Mouse (Mus musculus) MEL-GATA-1-ER (cell line): ENCODE data around the gene Olfr1424.
"Not testable (repeated sequence)": the region's sequence is repeated elsewhere in the genome, so short reads cannot be mapped to it uniquely, and the experiment has no call there.

Source experiments
- DNase-seq: peaks from one replicate; pipeline ENCODE4 v3.0.0-alpha.2; 2012; ENCODE audit warnings: low read depth; ENCODE audit errors: extremely low read depth

The Olfr1424 gene

GRCm38 (mm10) chr19:12062582-12062981 lies at the start of gene Olfr1424:
Gene Olfr1424, minus strand, starts transcription at chr19:12062682.
- not testable (repeated sequence) for DNase-seq

DNA sequence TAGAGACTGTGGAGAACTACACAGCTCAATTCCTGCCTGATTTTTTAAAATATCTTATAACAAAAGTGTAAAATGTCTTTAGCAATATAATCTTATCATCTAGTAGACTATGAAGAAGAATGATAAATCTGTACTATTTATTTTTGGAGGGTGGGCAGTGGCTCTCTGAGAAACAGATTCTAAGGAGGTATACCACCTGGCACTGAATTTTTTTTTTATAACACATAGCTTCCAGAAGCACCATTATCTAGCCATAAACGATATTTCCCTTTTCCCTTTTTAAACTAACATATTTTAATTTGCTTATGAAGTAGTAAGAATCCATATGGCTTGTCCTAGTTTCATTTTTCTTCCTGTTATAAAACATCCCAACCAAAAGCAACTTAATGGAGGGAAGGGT lies 42.1 kb upstream of the Olfr1424 start:
- no peak for DNase-seq

GRCm38 (mm10) chr19:12103234-12103633 lies 40.8 kb upstream of the Olfr1424 start, which contains the start of gene Olfr1427:
Gene Olfr1427, minus strand, starts transcription at chr19:12103334.
- no peak for DNase-seq

- no peak for DNase-seq
Observed at GRCm38 (mm10) chr19:12091913-12092312, 29.4 kb upstream of the Olfr1424 start, which contains the start of gene Olfr1426. Gene Olfr1426, minus strand, starts transcription at chr19:12092013.

DNA sequence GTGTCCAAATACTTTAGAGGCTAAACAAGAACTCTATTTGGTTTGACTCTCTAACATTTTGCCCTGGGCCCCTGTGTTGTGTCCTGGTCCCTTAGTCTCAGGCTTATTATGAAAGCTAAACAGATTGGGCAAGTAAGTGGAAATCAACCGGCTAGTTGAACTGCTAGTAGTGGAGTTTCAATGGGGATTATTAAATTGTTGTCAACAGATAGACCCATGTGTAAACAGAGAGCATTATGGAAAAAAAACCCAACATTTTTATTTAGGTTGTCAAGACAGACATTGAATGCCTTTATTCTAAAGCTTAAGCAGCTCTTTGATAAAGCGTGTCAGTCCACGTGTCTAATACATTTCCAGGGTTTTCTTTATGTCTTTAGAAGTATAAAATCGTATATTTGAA lies 15.1 kb upstream of the Olfr1424 start, which contains the start of gene Olfr1425:
Gene Olfr1425, minus strand, starts transcription at position 101 of the 400 bp plus-strand sequence.
- not testable (repeated sequence) for DNase-seq

DNA sequence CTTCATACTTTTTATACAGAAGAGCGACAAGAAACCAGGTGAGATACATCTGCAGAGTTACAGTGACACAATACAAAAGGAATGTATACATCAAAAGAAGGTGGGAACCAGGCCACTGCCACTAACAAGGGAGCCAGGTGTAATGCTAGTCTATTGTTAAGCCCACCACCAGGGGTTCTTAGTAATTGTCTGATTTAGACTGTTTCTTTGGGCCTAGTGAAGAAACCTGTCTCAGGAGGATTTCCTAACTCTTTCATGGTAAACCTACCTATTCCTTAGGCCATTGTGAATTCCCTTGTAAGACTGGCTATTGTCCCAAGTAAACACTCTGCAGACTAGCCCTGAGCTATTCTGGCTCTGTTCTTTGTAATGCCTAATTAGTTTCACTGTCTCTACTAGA lies 7.1 kb upstream of the Olfr1424 start:
- DNase-seq: not testable (repeated sequence)

DNA sequence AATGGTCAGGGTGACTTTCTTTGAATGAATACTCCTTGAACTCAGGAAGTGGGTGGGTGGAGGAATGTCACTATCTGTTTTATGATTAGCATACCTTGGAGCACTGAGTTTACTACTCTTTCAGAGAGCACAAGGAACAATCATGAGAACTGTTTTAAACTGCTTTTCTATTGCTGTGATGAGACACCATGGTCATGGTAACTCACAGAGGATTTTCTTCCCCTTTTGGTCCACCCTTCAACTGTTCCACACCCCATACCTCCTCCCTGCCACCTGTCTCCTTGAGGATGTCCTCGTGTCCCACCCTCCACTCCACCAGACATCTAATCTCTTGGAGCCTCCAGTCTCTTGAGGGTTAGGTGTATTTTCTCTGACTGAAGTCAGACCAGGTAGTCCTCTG lies 5.3 kb upstream of the Olfr1424 start:
- DNase-seq: not testable (repeated sequence)

GRCm38 (mm10) chr19:12043163-12043562 lies 19.3 kb downstream of the Olfr1424 start:
- DNase-seq: no peak

GRCm38 (mm10) chr19:12041217-12041616 lies 21.3 kb downstream of the Olfr1424 start, which contains the start of gene Olfr1423:
Gene Olfr1423, minus strand, starts transcription at chr19:12041317.
- no peak for DNase-seq

- no peak for DNase-seq
Observed at GRCm38 (mm10) chr19:12037727-12038126, 24.8 kb downstream of the Olfr1424 start.

GRCm38 (mm10) chr19:12026606-12027005 lies 35.9 kb downstream of the Olfr1424 start:
- no peak for DNase-seq

DNA sequence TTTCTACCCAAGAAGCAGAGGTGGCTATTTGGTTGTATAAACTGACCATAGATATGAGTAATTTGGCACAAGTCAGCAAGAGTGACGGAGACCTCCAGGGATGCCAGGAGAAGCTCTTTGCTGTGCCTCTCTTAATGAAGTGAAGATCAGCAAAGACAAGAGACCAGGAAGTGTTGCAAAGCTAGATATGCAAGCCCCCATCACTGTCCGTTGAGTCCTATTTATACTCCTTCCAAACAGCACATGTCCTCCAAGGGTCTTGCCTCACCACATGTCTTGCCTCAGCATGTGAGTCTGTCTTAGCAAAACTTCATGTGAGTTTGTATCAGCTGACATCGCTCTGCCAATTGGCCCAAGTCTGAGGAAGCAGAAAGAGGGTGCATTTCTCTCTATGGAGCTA lies 37.1 kb downstream of the Olfr1424 start:
- DNase-seq: no peak

- peak; percentile 53 for DNase-seq
Observed at GRCm38 (mm10) chr19:12024149-12024548, 38.3 kb downstream of the Olfr1424 start.

DNA sequence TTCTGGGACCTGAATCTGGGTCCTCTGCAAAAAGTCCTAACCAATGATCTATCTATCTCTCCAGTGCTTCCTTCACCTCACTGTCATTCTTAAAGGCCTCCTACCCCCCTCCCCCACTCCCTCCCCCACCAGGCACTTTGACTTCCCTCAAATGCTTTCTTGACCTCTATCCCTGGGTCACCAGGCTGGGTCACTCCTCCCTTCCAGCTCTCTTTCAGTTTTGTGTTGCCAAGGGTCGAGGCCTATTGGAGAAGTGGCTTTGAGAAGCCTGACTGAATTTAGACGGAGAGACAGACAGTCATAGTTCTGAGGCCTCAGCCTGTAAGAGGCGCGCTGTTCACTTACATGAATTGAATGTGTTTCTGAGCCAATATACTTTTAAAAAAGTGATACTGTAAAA lies 46.3 kb downstream of the Olfr1424 start:
- no peak for DNase-seq

DNA sequence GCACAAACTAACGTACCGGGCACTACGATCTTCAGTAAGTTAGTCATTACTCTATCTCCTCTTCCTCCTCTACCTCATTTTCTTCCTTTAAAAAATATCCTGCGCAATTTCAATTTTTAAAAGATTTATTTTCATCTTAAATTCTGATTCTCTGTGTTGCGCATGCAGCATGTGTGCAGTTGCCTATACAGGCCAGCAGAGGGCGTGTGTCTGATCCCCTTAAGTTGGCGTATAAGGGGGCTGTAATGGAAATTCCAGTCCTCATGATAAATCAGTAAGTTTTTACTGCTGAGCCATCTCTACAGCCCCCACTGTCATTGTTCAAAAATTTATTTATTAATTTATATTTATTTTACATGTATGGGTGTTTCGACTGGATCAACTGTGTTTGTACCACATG lies 46.8 kb downstream of the Olfr1424 start:
- no peak for DNase-seq

DNA sequence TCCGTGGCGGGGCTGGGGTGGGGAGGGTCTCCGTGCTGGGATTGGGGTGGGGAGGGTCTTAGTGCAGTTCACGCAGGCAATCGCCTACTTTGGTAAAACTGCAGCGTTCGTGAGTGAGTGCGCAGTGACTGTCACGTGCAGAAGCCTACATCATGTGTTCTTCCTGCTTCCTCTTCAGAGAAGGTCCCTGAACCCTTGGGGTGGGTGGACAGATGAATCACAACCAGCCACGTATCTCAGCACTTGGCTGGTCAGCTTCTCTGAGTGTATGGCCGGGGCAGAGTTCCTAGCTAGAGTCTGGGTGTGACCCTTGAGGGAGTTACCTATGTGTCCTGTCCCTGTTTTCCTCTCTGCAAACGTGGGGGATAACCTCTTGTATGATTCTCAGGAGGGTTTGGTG lies 49.3 kb downstream of the Olfr1424 start:
- DNase-seq: peak; percentile 50

DNA sequence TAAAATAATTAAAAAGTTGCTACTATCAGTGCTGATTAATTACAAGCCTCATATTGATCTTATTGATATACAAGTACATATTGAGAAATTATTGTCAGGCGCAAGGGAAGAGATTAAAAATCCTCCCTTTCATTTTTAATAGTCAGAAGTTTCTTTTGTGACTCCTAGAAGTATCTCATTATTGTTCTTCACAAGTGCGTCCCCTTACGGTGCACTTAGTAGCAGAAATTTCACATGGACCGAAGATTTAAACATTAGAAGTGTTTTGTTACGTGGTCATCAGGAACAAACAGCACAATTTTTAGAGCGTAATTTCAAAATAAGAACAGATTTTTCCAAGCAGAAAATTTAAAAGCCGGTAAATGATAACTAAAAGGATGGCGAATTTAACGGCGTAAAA lies 49.9 kb downstream of the Olfr1424 start:
- DNase-seq: no peak

DNA sequence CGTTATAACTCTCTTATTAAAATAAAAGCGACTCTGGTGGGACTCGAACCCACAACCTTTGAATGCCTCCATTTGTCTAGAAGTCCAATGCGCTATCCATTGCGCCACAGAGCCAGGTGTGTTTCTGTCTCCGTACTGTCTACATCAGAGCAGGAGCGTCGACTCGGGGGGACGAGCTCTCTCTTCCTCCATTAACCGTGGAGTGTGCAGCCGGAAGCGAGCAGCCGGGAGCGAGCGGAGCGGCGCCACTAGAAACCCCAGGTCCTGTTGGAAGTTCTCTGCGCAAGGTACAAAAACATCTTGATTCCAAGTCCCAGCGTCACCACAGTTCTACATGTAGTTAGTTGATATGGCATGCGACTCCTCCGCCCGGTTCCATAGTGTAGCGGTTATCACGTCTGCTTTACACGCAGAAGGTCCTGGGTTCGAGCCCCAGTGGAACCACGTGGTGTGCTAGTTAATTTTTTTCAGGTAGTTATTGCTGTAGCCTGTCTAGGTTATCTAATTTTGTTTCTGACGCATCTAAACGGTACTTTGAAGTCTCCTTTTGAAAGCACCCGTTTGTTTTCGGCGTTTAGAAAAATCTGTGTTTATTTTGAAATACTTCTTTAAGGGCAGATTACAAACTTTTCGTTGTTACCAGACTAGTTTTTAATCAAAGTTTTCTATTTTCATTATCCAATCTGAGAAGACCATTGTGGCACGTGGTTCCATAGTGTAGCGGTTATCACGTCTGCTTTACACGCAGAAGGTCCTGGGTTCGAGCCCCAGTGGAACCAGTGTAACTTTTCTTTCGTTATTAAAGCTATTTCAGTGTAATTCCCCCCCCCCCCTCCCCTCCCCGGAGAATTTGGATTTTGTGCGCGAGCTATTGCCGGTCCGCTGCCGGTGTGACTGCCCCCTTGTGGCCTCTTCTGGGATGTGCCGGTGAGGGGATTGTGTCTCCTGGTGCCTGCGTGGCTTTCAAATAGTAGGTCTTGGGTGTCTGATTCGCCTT lies 50.6 kb downstream of the Olfr1424 start:
- peak; percentile 89 for DNase-seq

DNA sequence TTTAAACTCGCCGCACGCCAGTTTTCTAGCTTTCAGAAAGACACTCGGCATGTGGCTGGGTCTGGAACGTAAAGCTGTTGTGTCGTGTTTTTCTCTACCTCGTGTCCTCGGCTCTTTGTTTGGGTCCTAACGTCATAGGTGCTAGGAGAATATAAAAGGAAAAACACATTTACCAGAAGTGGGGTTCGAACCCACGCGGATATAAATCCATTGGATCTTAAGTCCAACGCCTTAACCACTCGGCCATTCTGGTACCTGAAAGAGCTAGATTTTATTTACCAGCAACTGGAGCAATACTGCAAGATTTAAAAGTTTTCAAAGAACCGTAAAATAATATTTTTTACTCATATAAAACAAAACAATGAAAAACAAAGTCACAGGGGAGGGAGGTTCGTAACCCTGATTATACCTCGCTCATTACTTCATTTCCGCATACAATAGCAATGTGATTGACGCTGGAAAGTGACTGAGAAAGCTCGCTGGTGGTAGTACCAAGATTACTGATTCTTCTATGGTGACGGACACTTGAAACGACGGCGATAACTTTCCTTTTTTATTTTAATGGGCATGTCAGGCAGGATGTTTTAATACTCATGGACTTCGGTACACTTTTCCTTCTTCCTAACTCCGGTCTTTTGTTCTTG lies 51.4 kb downstream of the Olfr1424 start:
- DNase-seq: peak; percentile 85

- DNase-seq: peak; percentile 36
Observed at GRCm38 (mm10) chr19:12010281-12010771, 52.2 kb downstream of the Olfr1424 start.

- peak; percentile 94 for DNase-seq
Observed at GRCm38 (mm10) chr19:12009501-12010280, 52.8 kb downstream of the Olfr1424 start.
